Mouse (Mus musculus): Measurements from ENCODE around the gene Bik. TPM values are rescaled to one million over a fixed set of nuclear protein-coding genes. Genes with fewer than 3 reads are reported as not detected.

Bik gene
- polyA plus RNA-seq, 1 experiment from 2014 or later: 16.1 TPM

DNA sequence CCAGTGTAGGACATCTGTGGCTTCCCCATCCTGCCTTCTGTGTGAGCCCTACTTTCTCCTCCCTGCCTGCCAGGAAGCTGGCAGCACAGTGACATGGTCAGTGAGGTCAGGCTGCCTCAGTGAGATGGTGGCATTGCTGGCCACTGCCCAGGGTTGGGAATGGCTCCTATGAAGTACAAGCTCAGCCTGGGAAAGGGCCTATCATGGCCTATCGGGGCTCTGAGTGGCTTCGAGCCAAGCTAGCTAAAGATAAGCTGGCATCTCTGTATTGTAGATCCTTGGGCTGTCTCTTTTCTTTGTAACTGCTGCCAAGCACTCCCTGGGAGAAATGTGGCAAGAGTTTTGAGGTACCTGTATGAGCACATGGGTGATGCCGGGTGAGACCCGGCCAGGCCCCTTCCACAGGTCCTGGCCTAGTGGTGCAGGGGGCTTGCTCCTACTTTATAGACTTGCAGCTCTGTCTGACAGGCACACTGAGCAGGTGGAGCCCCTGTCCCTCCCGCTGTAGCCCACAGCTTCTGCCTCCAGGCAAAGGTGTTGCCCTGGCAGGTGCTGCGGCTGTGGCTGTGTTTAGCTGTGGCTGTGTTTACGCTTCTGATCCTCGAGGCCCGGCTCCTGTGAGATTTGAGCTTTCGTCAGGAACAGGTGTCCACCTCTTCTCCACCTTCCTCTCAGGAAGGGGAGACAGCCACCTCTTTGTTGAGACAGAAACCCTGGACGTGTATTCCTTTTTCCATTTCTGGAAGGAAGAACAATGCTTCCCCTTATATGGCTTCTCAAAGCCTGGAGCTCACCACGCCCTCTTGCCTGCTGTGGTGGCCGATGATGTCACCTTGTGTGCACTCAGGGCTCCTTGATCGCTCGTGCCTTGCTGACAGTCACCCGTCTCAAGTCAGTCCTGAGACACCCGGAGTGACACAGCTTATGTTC is 8.6 kb downstream of the Bik start:
- Histone ChIP-seq H3K4me3 (replicated peaks; ENCODE audit: low read depth, low read length) (no peak overlapping the region), H3K27me3 (ENCODE audit: insufficient read depth, low read length) (no peaks in the 10 kb centered on the region), H3K4me1 (replicated peaks; ENCODE audit: insufficient read depth, low read length) (peaks cover 8% of the 10 kb centered on the region; the same call in 1 of the 2 replicates), H3K36me3 (ENCODE audit: insufficient read depth, low read length) (no peaks in the 10 kb centered on the region), H3K9me3 (replicated peaks; ENCODE audit: low read length) (no peaks in the 10 kb centered on the region), H3K4me2 (ENCODE audit: low read length) (no peak overlapping the region), H3K27ac (no peak overlapping the region), H3K9ac (ENCODE audit: low read depth, low read length) (no peak overlapping the region)
- no peak for DNase-seq (ENCODE audit: low spot score)
- 69% methylated on average over 15 of the region's 17 CpGs for WGBS
- TF ChIP-seq CTCF (IDR thresholded peaks at IDR 0.05; ENCODE audit: low read depth): no peak
- ATAC-seq (replicated peaks; ENCODE audit: low FRiP score, low read depth): no peak

DNA sequence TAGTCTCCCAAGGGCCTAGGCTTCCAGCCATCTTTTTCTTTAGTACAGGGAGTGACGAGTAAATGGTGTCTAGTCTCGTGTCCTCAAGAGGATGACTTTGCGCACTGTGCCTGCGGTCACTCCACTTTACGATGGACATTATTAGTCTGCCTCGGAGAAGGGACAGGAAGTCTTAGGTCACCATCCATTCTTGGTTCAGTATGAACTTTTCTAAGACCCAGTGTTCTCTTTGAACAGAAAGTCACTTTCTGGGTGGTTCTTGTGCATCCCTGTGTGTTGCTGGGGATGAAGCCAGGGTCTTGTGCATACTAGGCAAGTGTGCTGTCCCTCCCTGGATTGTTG is 9.2 kb downstream of the Bik start:
- no peak for ATAC-seq (replicated peaks; ENCODE audit: low FRiP score, low read depth)
- TF ChIP-seq CTCF (IDR thresholded peaks at IDR 0.05; ENCODE audit: low read depth): no peak
- no peak overlapping the region for H3K4me2 ChIP-seq (ENCODE audit: low read length)

DNA sequence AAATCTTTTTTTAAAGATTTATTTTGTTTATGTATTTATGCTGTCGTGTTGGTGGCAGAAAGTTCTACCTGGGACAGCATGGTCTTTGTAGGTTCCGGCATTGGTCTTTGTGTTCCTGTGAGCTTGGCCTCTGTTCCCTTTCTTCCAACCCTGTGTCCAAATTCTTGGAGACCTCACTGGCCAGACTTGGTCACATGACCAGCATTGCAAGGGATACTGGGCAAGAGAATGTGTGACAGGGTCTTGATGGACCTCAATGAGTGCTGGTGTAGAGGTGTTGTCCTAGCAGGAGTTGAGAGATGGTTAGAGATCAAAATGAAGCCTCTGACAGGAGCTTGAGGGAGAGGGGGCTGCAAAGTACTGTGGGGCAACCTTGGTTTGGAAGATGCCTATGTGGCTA is 12.2 kb downstream of the Bik start:
- ATAC-seq (replicated peaks; ENCODE audit: low FRiP score, low read depth): no peak
- Histone ChIP-seq H3K27ac (no peak overlapping the region), H3K4me2 (ENCODE audit: low read length) (no peak overlapping the region), H3K4me1 (replicated peaks; ENCODE audit: insufficient read depth, low read length) (no peaks in the 10 kb centered on the region), H3K4me3 (replicated peaks; ENCODE audit: low read depth, low read length) (no peak overlapping the region), H3K9ac (ENCODE audit: low read depth, low read length) (no peak overlapping the region), H3K27me3 (ENCODE audit: insufficient read depth, low read length) (no peaks in the 10 kb centered on the region), H3K9me3 (replicated peaks; ENCODE audit: low read length) (no peaks in the 10 kb centered on the region), H3K36me3 (ENCODE audit: insufficient read depth, low read length) (no peaks in the 10 kb centered on the region)
- TF ChIP-seq CTCF (IDR thresholded peaks at IDR 0.05; ENCODE audit: low read depth): no peak
- 96% methylated on average over 2 of the region's 2 CpGs for WGBS
- DNase-seq (ENCODE audit: low spot score): no peak

More for the DNA sequence above, 9.2 kb downstream of the Bik start:
- Histone ChIP-seq H3K9ac (ENCODE audit: low read depth, low read length) (no peak overlapping the region), H3K27me3 (ENCODE audit: insufficient read depth, low read length) (no peaks in the 10 kb centered on the region), H3K4me1 (replicated peaks; ENCODE audit: insufficient read depth, low read length) (peaks cover 1% of the 10 kb centered on the region; the same call in 1 of the 2 replicates), H3K27ac (no peak overlapping the region), H3K4me3 (replicated peaks; ENCODE audit: low read depth, low read length) (no peak overlapping the region), H3K36me3 (ENCODE audit: insufficient read depth, low read length) (no peaks in the 10 kb centered on the region), H3K9me3 (replicated peaks; ENCODE audit: low read length) (no peaks in the 10 kb centered on the region)
- DNase-seq (ENCODE audit: low spot score): no peak
- 54% methylated on average over 6 of the region's 6 CpGs for WGBS

DNA sequence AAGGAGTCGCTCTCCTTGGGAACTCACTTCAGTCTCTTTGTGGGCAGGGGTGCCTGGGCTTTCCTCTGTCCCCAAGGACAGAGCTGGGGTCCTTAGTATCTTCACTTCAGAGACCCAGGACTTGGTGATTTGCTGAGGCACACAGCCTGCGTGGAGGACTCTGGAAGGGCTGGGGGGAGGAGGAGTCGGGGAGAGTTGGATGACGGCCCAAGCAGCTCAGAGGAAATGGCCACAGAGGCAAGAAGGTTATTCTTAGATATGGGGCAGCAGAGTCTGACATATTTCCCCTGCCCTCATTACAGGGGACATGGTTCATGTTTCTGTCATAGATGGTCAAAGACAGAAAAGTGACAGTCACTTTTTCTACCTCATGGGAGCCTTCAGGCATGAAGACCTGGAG is 13.2 kb downstream of the Bik start:
- DNase-seq (ENCODE audit: low spot score) (no peak), ATAC-seq (replicated peaks; ENCODE audit: low FRiP score, low read depth) (no peak)
- H3K4me2 ChIP-seq (ENCODE audit: low read length): no peak overlapping the region
- WGBS: 40% methylated on average over 4 of the region's 4 CpGs
- H3K36me3 ChIP-seq (ENCODE audit: insufficient read depth, low read length): no peaks in the 10 kb centered on the region
- H3K9ac ChIP-seq (ENCODE audit: low read depth, low read length): no peak overlapping the region
- no peaks in the 10 kb centered on the region for H3K4me1 ChIP-seq (replicated peaks; ENCODE audit: insufficient read depth, low read length)
- no peaks in the 10 kb centered on the region for H3K27me3 ChIP-seq (ENCODE audit: insufficient read depth, low read length)
- no peak for TF ChIP-seq CTCF (IDR thresholded peaks at IDR 0.05; ENCODE audit: low read depth)
- H3K4me3 ChIP-seq (replicated peaks; ENCODE audit: low read depth, low read length): no peak overlapping the region
- no peaks in the 10 kb centered on the region for H3K9me3 ChIP-seq (replicated peaks; ENCODE audit: low read length)
- no peak overlapping the region; the same call in 1 of the 2 replicates for H3K27ac ChIP-seq

DNA sequence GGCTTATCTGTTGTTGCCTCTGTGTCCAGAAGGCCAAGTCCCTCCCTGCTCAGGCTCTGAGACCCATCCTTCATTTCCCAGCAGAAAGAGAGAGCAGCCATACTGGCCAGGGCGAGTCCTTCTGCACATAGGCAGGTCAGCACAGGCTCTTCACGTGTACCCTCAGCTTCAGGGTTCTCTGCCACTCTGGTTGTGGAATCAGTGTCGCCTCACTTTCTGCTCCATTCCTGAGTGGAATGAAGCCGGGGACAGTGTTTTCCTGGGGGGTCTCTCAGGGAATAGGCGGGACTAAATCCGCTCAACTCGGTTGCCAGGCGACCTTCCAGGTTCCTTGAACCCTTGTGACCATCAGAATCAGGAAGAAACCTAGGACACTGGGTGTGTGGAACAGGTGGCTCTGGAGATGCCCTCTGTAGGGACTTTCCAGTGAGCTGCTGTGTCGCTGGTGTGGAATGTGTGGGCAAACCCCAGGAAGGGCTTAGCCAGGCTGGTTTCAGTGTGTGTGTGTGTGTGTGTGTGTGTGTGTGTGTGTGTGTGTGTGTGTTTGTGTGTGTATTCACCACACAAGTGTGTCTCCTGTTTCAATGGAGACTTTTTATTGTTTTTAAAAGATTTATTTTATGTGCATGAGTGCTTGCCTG is 15.1 kb downstream of the Bik start:
- no peak overlapping the region for H3K4me3 ChIP-seq (replicated peaks; ENCODE audit: low read depth, low read length)
- ATAC-seq (replicated peaks; ENCODE audit: low FRiP score, low read depth) (no peak), DNase-seq (ENCODE audit: low spot score) (no peak)
- H3K9ac ChIP-seq (ENCODE audit: low read depth, low read length): no peak overlapping the region
- TF ChIP-seq CTCF (IDR thresholded peaks at IDR 0.05; ENCODE audit: low read depth): no peak
- no peaks in the 10 kb centered on the region for H3K4me1 ChIP-seq (replicated peaks; ENCODE audit: insufficient read depth, low read length)
- no peaks in the 10 kb centered on the region for H3K9me3 ChIP-seq (replicated peaks; ENCODE audit: low read length)
- no peak overlapping the region for H3K4me2 ChIP-seq (ENCODE audit: low read length)
- no peak overlapping the region for H3K27ac ChIP-seq
- 0 out of 2 replicates have a peak, but pooled peaks cover 12% of the 10 kb centered on the region for H3K36me3 ChIP-seq (ENCODE audit: insufficient read depth, low read length)
- WGBS: 82% methylated on average over 9 of the region's 9 CpGs
- H3K27me3 ChIP-seq (ENCODE audit: insufficient read depth, low read length): no peaks in the 10 kb centered on the region

DNA sequence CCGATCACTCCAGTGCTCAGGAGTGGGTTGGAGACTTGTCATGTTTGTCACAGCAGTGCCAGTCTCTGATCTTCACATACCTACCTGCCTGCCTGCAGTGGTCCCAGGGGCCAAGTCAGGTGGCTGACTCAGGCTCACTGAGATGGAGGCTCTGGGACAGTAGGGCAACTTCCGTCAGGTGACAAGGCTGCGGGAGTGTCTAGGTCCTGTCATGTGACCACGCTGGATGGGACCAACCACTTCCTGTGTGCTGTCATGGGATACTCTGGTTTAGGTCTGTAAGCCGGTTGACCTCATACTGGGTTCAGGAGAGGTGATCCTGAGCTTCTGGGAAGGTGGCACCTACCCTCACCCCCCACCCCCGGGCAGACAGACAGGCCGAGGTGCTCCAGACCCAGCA is 19.4 kb downstream of the Bik start:
- H3K27me3 ChIP-seq (ENCODE audit: insufficient read depth, low read length): no peaks in the 10 kb centered on the region
- H3K4me1 ChIP-seq (replicated peaks; ENCODE audit: insufficient read depth, low read length): no peaks in the 10 kb centered on the region
- DNase-seq (ENCODE audit: low spot score) (no peak), ATAC-seq (replicated peaks; ENCODE audit: low FRiP score, low read depth) (no peak)
- 90% methylated on average over 7 of the region's 7 CpGs for WGBS
- H3K9me3 ChIP-seq (replicated peaks; ENCODE audit: low read length): no peaks in the 10 kb centered on the region
- peaks cover 53% of the 10 kb centered on the region for H3K36me3 ChIP-seq (ENCODE audit: insufficient read depth, low read length)
- H3K4me3 ChIP-seq (replicated peaks; ENCODE audit: low read depth, low read length): no peak overlapping the region
- no peak overlapping the region for H3K27ac ChIP-seq
- no peak overlapping the region for H3K9ac ChIP-seq (ENCODE audit: low read depth, low read length)
- H3K4me2 ChIP-seq (ENCODE audit: low read length): no peak overlapping the region
- no peak for TF ChIP-seq CTCF (IDR thresholded peaks at IDR 0.05; ENCODE audit: low read depth)

Data from kidney, postnatal 0 days (tissue).